Mouse (Mus musculus) bone marrow, adult 2 months (tissue): Measurements from ENCODE around the gene Ms4a5. TPM values are rescaled to one million over a fixed set of nuclear protein-coding genes. Genes with fewer than 3 reads are reported as not detected.
A peak's percentile ranks its signal among the peaks of the same experiment; 100 is the strongest.
"Not testable (repeated sequence)": the region's sequence is repeated elsewhere in the genome, so short reads cannot be mapped to it uniquely, and the experiment has no call there.

Experiments used
- H3K27ac ChIP-seq: fragments of 200-500 bp; 2 replicates; pipeline ENCODE4 v1.5.1; 2012; ENCODE audit warnings: low read depth, mild to moderate bottlenecking, control low read depth, inconsistent platforms, low read length; ENCODE audit not compliant: control insufficient read depth, poor library complexity, insufficient read depth
- H3K4me1 ChIP-seq: fragments of 200-500 bp; 2 replicates; pipeline ENCODE4 v1.6.1; 2011; ENCODE audit warnings: low read length; ENCODE audit not compliant: control insufficient read depth, insufficient read depth
- H3K4me3 ChIP-seq: fragments of 200-500 bp; replicated peaks from 2 replicates; pipeline ENCODE3; 2011; ENCODE audit warnings: mild to moderate bottlenecking, low read depth, low read length, control low read depth; ENCODE audit not compliant: control insufficient read depth
- CTCF ChIP-seq: fragments of 200-500 bp; IDR thresholded peaks from 2 replicates; pipeline ENCODE4 v1.5.1; 2011; ENCODE audit warnings: low read length, control low read depth; ENCODE audit not compliant: control insufficient read depth, insufficient read depth
- POLR2A ChIP-seq: fragments of 200-500 bp; IDR thresholded peaks from 2 replicates; pipeline ENCODE4 v1.6.1; 2011; ENCODE audit warnings: low read depth, mild to moderate bottlenecking, control low read depth, low read length, borderline replicate concordance; ENCODE audit not compliant: control insufficient read depth
- WGBS: fragments of 180-500 bp; shearing (Covaris S2); methylation state at CpG from one replicate; pipeline ENCODE4 v1.1.7; 2018; 5-methylcytosine and 5-hydroxymethylcytosine counted together
- polyA plus RNA-seq: library from polyadenylated mRNA; stranded (reverse); fragments of >200 nt; gene quantifications from 2 replicates; pipeline ENCODE4 v1.2.4, GENCODE M21; 2011; ENCODE audit warnings: low replicate concordance; ENCODE audit not compliant: missing spikeins, insufficient read depth, insufficient read length

The Ms4a5 gene
- polyA plus RNA-seq = not detected in 2 replicates

DNA sequence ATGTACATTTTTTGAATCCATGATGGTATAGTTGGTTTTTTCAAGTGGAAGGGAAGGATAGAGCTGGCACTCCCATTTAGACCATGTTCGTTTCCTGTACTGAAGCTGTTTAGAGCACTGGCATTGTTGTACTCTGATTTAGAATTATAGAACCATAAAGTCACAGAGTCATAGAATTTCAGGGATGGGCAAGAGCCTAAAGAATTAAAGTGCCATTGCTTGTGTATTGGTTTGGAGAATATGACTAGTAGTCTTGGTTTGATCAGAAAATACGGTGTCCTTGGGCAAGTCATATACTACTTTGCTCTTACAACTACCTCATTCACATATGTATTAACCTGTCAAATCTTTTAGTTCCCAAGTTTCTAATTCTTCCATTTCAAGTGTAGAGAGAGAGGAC is at the start of gene Ms4a5:
Gene Ms4a5 (minus strand): TSS at position 101 of the 400 bp plus-strand sequence.
- Histone ChIP-seq H3K4me3 (no peak within 1 kb of the TSS), H3K27ac (no peak within 1 kb of the TSS), H3K4me1 (no peaks in the 10 kb centered on the region)
- WGBS = 83% methylated on average over 2 of the region's 2 CpGs
- TF ChIP-seq POLR2A = no peak
- TF ChIP-seq CTCF = no peak

DNA sequence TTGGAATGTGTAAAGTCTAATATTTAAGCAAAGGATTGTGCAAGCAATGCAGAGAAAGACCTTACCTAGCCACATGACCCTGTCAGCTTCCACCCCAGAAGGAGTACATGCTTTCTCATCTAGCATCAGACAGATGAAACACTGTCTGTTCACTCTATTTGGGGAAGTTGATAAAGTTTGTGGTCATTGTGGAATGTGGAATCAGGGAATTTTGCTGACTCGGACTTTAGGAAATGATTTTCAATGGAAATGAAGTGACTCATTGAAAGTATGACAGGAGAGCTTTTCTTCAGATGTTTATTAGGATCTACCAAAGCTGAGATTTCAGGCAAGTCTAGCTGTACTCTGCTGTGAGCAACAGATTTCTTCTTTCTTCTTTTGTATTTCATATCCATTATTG is 37.5 kb upstream of the Ms4a5 start:
- 49% methylated on average over 1 of the region's 1 CpGs for WGBS
- no peak overlapping the region for H3K27ac ChIP-seq
- no peak overlapping the region for H3K4me3 ChIP-seq
- H3K4me1 ChIP-seq = no peaks in the 10 kb centered on the region
- TF ChIP-seq CTCF (no peak), POLR2A (no peak)

DNA sequence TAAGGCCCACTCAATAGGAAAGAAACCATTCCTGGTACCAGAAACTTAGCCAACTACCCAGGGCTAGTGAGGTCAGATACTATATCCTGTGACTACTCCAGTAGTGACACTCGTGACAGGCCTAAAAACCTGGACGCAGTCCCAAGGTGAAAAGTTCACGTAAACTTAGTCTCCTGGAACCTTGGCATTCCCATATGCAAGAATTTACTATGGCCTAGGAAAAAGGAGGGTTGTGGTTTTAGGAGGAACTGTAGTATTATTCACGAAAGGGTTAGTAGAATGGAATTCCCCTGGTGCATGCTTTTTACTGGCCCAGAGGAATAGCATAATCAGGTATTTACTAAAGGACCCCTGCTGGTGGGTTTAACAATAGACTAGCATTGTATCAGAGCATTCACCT is 33.1 kb upstream of the Ms4a5 start:
- WGBS = 80% methylated on average over 4 of the region's 4 CpGs
- TF ChIP-seq POLR2A (no peak), CTCF (no peak)
- Histone ChIP-seq H3K4me3 (no peak overlapping the region), H3K4me1 (no peaks in the 10 kb centered on the region), H3K27ac (no peak overlapping the region)

DNA sequence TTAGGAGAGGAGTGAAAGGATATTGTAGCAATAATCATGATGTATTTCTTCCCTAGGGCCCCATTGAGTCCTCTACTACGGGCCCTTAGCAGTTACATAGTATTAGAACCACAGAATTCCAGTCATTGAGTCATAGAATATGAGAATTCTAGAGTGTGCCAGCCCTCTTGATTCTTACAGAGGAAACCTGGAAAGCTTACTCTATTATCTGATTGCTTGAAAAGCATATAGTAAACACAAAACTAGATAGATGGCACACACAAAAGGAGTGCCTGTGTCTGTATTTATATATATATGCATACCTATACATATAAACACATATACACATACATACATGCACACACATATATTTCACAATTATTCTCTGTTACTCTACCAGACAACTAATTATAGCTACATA is 30.7 kb upstream of the Ms4a5 start, which contains the start of gene Ms4a14:
Gene Ms4a14 (minus strand): TSS at position 101 of the 400 bp plus-strand sequence.
- no peak for TF ChIP-seq CTCF
- TF ChIP-seq POLR2A = no peak
- Histone ChIP-seq H3K27ac (no peak within 1 kb of the TSS), H3K4me3 (no peak within 1 kb of the TSS), H3K4me1 (no peaks in the 10 kb centered on the region)
- WGBS = 70% methylated on average over 1 of the region's 1 CpGs

DNA sequence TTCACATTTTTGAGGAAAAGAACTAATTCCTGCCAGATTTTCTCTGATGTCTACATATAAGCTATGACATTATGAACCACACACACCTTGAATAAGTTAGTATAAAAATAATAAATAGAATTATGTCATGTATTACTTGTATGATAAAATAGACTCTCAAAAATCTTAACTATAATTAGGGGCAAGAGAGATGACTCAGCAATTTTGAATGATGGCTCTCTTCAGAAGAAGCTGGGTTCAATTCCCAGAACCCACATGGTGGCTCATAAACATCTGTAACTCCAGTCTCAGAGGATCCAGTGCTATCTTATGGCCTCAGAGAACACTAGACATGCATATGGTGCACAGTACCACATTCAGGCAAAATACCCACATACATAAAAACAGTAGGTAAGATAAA is 25.2 kb upstream of the Ms4a5 start:
- Histone ChIP-seq H3K4me3 (no peak overlapping the region), H3K27ac (no peak overlapping the region), H3K4me1 (no peaks in the 10 kb centered on the region)
- TF ChIP-seq POLR2A (no peak), CTCF (no peak)

DNA sequence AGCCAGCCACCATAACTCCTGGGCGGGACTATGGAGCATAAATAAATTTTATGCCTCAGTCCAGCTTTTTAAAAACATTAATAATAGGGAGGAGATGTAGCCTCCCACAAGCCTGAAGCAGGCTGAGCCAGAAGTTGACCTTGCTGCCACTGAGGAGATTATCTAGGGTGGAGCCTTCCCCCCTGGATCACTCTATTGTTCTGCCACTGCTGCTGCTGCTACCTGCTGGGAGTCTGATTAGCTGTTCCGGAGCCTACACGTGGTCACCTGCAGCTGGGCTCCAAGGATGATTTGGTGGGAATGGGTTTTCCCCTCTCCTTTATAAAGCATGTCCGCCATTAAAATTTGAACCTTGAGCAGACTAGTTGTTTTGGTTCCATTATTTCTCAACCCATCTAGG is 15.9 kb upstream of the Ms4a5 start:
- WGBS = 68% methylated on average over 4 of the region's 4 CpGs
- not testable (repeated sequence) for H3K4me1 ChIP-seq, H3K27ac ChIP-seq, H3K4me3 ChIP-seq

DNA sequence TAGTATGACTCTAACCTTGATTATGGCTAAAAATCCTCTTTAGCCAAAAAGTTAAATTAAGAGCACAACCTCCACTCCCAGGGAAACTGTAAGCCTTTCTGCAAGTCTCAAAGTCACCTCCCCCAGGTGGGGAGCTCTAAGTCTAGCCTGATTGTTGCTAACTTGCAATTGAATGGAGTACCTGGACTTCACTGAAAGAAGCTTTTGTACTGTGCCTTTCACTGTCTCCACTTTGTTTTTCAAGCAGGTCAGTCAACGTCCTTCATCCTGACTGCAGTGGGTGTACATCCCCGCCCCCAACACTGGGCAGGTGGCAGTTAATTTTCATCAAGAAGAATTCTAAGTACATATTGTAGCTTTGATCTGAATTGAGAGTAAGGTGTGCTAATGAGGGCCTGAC is 15.3 kb upstream of the Ms4a5 start:
- no peak overlapping the region for H3K27ac ChIP-seq
- no peak overlapping the region for H3K4me3 ChIP-seq
- TF ChIP-seq POLR2A = no peak
- TF ChIP-seq CTCF = no peak
- no peaks in the 10 kb centered on the region for H3K4me1 ChIP-seq
- 81% methylated on average over 2 of the region's 2 CpGs for WGBS

DNA sequence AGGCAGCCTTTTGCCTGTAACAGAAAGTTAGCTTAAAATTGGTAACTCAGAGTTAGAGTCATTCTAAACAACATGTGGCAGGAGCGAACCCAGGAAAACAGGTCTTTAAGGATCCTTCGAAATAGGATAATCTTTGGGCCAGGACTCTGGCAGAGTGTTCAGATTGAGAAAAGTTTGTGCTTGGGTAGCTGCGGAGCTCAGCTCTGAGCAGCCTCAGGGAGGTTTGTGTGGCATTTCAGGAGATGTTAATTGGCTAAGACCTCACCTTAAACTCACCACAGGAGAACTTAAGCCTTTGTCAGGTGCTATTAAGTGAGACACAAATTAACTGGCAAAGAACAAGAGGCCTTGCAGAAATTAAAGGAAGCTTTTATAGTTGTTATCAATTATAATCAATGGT is 9.9 kb upstream of the Ms4a5 start:
- not testable (repeated sequence) for H3K4me1 ChIP-seq, H3K27ac ChIP-seq, H3K4me3 ChIP-seq
- WGBS = 35% methylated on average over 3 of the region's 3 CpGs

DNA sequence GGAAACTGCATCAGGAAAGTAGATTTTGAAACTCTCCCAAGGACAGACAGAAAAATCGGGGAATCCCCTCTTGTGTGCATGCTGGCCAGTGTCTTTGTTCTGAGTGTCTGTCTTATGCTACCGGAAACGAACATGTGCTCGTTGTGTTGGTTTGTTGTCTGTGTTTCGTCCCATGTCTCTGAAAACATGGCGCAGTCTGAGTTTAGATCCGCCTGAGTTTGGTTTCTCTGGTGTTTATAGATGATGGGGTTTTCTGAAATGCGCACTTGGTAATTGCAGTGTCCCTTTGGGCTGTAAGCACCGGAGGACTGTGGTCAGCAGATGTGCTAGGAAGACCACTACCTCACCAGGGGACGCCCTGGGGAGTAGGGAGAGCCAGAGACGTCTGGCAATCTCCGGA is 9.3 kb upstream of the Ms4a5 start:
- WGBS = 8% methylated on average over 12 of the region's 12 CpGs
- no peaks in the 10 kb centered on the region for H3K4me1 ChIP-seq
- TF ChIP-seq POLR2A = no peak
- TF ChIP-seq CTCF = no peak
- H3K27ac ChIP-seq = peak overlapping the region; percentile 45; the same call in 1 of the 2 replicates
- peak overlapping the region; percentile 58 for H3K4me3 ChIP-seq
